Mouse (Mus musculus): Measurements from ENCODE around the gene Gm28729.
A peak's percentile ranks its signal among the peaks of the same experiment; 100 is the strongest.

DNA sequence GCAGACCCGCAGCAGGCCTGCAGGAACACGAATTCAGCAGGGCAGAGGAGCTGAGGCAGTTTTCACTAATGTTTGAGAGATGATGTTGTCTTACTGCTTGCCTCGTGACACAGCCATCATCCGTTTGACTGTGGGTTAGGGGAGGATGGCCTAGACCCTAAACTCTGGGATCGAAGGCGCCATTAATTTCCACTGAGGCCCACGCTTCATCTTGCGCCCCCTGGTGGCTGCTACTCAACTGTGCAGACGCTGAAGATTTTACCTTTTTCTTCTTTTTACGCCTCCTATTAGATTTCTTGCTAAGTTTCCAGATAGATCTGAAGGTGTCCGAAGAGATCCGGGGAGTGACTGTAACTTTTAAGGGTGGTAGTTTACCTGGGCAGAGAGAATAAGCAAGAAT, 33.3 kb downstream of the Gm28729 start:
- TF ChIP-seq CTCF (IDR thresholded peaks at IDR 0.05; ENCODE audit: low read depth, low read length) (peak; percentile 71), GATA1 (IDR thresholded peaks at IDR 0.05; ENCODE audit: borderline replicate concordance, low read length) (no peak)
